Mouse (Mus musculus): Measurements from ENCODE around the gene Selenon.

DNA sequence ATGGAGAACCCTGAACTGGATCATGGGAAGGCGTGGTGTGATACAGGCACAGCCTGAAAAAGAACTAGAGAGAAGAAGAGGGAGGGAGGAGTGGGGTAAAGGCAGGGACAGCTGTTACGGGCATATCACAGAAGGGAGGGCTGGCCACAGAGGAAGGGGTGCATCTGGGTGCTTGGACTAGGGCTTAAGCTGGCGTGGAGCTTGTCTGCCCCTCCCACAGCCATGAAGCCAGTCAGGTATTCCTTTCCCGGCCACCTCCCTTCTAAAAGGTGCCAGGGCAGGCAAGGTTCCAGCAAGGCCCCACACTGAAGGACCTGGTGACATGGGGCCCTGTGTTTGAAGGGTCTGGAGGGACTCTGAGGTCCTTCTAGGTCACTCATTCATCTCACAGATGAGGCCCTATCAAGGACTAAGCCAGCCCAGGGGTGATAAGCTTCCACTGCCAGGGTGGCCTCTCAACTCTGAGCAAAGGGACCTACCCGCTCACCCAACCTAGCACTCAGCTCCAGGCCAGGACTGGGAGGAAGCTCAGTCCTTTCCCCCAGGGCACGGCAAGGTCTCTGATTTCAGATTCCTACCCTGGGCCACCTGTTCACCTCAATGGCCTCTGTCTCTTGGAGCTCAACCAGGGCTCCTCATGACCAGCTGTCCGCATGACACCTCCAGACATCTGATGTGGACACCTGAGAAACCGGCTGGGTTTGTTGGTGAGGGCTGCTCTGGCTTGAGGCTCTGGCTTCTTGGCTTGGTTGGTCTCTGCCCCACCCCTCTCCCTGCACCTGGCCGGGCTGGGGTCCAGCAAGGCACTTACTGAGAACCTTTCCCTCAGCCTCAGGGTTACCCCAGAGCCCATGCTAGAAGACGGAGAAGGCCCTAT is 45.1 kb upstream of the Selenon start:
- no peak for TF ChIP-seq CTCF (IDR thresholded peaks at IDR 0.05; ENCODE audit: control insufficient read depth, insufficient read depth, insufficient replicate concordance, low read depth, low read length)
- no peak for TF ChIP-seq POLR2A (IDR thresholded peaks at IDR 0.05; ENCODE audit: control insufficient read depth, low read depth, low read length)

Data from testis, adult 2 months (tissue).